In the genomic region with DNA sequence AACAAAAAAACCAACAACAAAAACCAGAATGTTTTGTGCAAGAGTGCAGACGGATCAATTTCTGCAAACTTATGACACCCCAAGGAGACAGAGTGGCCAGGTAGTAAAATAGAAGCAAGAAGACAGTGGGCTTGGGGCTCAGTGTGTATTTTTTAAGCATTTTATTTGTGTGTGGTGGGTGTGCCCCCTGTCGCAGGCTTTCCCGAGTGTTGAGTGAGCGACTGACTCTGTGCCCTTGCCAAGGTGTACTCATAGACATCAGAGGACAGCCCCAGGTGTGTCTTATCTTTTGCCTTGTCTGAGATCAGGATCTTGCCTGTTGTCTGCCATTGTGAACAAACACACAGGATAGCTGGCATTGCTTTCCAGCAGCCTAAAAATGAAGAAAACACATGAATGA, we compare ENCODE assay signal across 16 mouse cellular contexts. TPM values are rescaled to one million over a fixed set of nuclear protein-coding genes. Genes with fewer than 3 reads are reported as not detected.
"Had no signal": no experiment of that assay in that cellular context is flagged by ENCODE, and none has a peak within 500 bp of the region (broad histone marks: within the 10 kb centered on the region; RNA-seq: fewer than 3 reads in every experiment).

No protein-coding gene starts in this region.

- DNase-seq: kidney, adult 11 months; kidney, adult 9 months; kidney, postnatal 10 days; kidney, postnatal 4 days; lung, adult 2 months; lung, postnatal 36 days; right cerebral cortex, postnatal 14 days; thymus, adult 2 months; thymus, postnatal 25 days had no signal

- H3K36me3 ChIP-seq: limb, embryonic 10.5 days; liver, embryonic 15.5 days; stomach, embryonic 15.5 days had no signal

- ATAC-seq: lung, postnatal 0 days had no signal

- H3K4me2 ChIP-seq: liver, embryonic 11.5 days; liver, embryonic 15.5 days; stomach, embryonic 15.5 days had no signal

- H3K4me3 ChIP-seq: left cerebral cortex, adult 2 months; limb, embryonic 10.5 days; liver, embryonic 15.5 days; stomach, embryonic 15.5 days had no signal

- H3K27ac ChIP-seq: left cerebral cortex, adult 2 months; limb, embryonic 10.5 days; liver, embryonic 15.5 days; stomach, embryonic 15.5 days had no signal

- H3K27me3 ChIP-seq: liver, embryonic 15.5 days; stomach, embryonic 15.5 days had no signal

- H3K9ac ChIP-seq: liver, embryonic 15.5 days; stomach, embryonic 15.5 days had no signal

- H3K9me3 ChIP-seq: limb, embryonic 10.5 days; liver, embryonic 15.5 days; stomach, embryonic 15.5 days had no signal

RNA-seq across cellular contexts. Expression of a gene that starts 49.1 kb away (rescaled TPM):
- total RNA-seq: megakaryocyte progenitor cell, adult 5-6 weeks had no signal
